Mouse (Mus musculus): Measurements from ENCODE around the gene Sowahb.
"Not testable (repeated sequence)": the region's sequence is repeated elsewhere in the genome, so short reads cannot be mapped to it uniquely, and the experiment has no call there.

Gene Sowahb

DNA sequence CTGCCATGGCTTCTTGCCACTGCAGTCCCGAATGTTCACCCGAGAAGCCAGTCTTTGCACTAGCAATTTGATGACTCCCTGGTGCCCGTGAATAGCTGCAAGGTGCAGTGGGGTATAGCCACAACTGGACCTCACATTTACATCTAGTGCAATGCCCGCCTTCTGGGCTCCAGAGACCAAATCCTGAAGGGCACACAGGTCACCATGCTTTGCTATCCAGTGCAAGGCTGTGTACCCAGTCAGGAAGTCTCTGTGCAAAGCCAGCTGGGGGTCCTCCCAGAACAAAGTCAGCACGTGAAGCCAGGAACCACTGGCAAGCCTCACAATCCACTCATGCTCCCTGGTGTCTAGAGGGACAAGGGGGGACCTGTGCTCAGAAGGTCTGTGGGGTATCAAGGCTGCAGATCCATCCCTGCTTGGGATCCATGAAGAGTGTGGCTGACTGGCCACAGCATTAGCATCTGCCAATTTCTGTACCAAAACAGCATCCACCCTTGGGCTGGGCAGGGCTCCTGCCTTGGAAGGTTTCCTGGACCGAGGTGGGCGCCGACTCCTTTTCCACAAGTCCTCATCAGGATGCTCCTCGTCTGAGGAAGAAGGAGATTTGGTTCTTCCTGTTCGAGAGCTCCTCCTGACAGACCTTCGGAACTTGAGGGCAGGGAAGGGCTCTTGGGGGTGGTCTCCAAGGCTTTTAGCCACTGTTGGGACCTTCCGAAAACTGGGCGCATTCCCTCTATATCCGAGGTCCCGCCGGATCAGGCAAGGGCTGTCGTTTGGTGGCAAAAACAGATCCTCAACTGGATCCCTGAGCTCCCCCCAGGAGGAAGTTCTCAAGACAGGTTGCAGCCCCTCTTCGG, 1.8 kb downstream of the Sowahb start:
- DNase-seq (ENCODE audit: low spot score), result no peak

DNA sequence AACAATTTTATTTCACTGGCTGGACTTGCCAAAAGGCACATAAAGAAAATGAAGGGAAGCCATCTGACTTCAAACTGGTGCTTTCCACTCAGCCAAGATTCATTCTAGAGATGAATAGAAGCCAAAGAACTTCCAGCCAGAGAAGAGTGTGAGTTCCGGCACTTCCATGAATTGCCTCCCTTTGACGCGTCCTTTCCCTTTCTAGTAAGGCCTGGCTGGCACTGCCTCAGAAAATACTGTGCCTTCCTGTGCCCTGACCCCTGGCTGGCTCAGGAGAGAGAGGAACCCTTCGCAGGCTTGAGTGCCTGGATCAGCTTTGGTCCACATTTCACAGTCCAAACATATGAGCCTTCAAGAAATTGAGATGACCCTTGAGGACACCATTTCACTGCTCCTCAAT, 2.8 kb downstream of the Sowahb start:
- DNase-seq (ENCODE audit: low spot score), result no peak

DNA sequence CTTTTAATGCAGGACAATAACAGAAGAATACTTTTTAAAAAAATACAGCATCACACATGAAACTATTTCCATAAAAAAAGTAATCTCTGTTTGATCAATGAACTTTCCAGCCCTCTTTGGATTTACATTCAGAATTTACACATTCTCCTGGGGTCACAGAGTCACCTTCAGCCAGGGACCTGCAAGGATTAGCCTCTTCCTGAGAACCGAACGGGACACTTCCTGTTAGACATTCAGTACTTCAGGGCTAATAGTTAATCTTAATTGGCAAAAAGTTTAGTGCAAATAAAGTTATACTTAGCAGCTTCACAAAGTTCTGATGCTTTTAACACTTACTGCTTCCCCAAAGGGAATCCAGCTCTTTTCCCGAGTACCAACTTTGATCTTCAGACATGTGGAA, 3.5 kb downstream of the Sowahb start:
- DNase-seq (ENCODE audit: low spot score), result no peak

DNA sequence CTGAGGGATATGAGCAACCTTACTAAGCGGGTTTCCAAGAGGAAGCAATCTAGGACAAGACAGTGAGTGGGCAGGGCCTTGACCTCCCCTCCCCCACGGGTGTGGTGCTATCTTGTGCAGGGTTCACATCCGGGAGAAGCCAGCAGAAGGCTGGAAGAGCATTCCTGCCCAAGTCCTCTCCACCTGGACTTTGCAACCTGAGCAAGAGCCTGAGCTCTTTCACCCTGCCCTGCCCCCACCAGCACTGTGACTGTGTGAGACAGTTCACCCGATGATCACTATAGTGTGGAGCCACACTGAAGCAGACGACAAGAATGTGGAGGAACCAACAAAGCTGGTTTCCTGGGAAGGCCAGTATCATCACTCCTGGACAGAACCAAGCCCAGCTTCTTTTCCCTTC, 4.7 kb downstream of the Sowahb start:
- DNase-seq (ENCODE audit: low spot score), result no peak

DNA sequence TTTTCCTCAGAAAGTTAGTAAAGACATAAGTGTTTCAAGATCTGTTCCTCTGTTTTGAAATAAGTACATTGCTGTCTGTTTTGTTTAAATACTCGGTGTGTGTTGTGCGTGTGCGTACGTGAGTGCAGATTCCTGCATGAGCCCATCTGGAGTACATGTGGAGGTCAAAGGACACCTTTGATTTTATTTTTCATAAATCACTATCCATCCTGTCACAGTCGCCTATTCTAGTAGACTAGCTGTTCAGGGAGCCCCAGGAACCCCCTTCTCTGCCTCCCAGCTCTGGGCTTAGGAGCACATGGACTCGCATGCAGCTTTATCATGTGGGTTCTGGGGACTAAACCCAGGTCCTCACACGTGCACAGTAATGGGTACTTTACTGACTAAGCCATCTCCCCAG, 8.6 kb downstream of the Sowahb start:
- no peak for DNase-seq (ENCODE audit: low spot score)

DNA sequence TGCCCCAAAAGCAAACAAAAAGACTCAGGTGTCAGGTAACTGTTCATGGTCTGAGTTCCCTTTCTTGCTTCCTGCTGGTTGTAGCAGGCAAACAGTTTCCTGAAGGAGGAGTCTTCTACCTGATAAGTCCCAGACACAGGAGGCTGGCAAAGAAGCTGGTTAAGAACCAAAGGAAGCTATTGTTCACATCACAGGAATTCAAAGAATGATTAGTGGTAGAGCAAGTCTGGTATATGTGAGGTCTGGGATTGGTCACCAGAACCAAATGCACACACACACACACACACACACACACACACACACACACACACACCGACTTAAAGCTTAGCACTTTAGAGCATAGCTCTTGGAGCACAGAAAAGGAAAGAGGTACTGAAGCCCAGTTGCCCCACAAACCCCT, 9.5 kb downstream of the Sowahb start:
- DNase-seq (ENCODE audit: low spot score), result no peak

DNA sequence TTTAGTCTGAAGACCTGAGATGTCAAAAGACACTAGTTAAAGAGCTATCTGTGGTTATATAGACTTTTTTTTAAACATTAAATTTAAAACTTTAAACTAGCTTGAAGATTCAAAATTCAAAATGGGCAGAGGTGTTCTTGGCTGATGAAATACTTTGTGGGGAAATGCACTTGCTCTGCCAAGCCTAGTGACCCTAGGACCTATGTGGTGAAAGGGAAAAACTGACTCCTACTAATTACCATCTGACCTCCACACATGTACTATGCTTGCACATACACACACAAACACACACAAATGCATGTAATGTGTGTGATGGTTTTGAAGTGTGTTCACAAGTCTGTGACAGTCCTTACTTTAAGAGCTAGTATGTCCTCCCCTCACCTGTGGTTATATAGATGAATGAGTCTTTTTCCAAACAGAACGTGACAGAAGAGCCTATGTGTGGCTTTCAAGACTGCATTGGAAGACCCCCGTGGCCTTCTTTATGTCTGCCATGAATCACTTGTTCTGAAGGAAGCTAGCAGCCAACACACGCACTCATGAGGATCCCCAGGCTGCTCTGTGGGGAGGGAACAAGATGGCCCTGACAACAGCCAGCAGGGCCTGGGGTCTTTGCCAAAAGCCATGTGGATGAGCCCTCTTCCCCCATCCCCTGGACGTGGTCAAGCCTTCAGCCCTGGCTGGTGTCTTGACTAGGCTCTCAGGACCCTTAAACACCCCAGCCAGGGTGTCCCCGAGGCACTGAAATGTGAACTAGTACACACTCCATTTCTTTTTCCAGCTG, 11.5 kb downstream of the Sowahb start:
- DNase-seq (ENCODE audit: low spot score), result no peak

DNA sequence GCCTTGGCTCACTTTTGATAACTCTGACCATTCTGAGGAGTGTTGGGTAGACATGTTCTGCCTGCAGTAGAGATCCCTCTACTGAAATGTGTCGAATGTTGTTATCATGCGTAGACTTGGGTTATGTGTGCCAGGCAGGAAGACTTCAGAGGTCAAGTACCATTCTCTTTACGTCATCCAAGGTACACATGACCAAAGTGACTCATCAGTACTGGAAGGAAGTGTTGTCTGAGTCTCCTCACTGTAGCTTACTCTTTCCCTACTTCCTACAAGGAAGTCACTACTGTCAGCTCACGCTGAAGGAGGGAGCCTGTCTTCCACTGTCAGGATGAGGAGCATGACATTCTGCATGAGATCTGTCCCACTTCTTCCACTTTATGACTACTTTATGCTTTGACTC, 12.2 kb downstream of the Sowahb start:
- DNase-seq (ENCODE audit: low spot score), result no peak

DNA sequence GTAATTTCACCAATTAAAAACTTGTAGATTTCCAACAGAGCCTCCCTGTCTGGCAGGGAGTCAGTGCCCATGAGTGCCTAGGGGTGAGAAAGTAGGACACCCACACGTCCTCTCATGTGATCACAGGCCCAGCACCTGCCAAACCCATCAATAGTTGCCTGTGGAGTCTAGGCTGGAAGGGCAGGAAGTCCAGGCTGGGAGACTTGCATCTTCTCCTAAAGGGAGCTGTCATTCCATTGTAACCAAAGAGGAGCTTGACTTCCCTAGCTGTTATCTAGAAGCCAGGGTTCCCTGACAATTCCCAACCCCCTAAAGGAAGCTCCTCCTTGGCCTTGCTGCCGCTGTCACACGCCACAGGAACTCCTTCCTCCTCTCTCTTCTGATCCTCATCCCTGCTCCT, 14.0 kb downstream of the Sowahb start:
- no peak for DNase-seq (ENCODE audit: low spot score)

DNA sequence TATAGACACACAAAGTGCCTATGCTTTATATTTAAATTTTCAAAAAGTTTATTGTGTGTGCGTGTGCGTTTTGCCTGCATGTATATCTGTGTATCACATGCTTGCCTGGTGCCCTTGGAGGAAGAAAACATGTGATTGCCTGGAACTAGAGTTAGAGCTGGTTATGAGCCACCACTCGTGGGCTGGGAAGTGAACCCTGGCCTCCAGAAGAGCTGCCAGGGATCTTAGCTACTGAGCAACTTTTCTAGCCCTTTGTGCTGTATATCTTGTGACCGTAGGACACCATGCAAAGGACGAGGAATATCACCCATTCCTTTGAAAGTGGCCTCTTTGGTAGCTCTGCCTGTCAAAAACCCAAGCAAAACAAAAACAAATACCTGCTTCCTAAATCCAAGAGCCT, 14.4 kb downstream of the Sowahb start:
- DNase-seq (ENCODE audit: low spot score), result no peak

DNA sequence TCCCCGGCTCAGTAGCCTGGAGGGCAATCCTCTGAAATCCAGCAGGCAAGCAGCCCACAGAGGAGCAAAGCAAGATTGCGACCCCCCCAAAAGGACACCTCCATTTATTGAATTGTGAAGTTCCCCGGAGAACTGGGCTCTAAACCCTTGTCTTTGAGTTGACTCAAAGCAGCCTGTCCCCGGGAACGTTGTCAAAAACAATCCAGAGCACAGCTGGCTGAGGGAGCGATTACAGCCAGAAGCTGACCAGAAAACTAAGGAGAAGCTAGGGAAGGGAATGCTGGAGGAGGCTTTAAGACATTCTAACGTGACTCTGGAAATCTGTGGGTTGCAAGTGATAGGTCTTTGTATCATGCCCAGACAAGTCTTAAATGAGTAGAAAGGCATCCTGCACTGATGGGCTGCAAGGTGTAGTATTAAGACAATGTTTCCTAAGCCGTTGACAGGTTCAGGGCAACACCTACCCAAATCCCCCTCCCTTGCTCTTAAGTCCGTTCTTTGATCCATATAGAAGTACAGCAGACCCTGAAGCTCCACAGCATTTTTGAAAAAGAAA, 17.6 kb downstream of the Sowahb start:
- DNase-seq (ENCODE audit: low spot score), result no peak

DNA sequence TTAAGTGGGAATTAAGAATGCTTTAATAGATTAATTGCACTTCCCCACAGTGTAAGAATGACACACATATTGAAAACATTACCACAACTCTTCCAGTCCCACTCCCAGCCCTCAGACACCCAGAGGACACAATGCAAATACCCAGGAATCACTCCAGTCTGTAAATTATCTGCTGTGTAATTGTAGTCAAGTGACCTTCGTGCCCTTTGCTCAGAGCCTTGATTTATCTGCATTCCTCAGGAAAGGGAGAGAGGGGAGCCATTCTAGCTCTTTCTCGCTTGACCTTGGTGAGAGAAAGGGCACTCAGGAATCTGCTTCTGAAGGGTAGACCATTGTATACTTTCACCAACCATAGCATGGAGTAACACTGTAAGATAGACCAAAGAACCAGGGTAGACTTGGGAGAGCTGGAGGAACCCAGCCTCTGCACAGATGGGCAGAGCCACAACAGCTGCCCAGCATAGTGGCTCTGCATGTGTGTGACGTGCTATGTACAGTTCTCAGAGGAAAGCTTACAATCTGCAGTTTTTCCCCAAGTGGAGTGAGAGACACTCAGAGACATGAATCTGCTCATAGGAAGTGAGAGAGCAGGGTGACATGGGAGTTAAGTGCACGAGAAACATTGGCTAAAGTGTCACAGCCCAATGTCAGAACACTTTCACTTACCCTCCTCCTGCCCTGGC, 18.2 kb downstream of the Sowahb start:
- no peak for DNase-seq (ENCODE audit: low spot score)

DNA sequence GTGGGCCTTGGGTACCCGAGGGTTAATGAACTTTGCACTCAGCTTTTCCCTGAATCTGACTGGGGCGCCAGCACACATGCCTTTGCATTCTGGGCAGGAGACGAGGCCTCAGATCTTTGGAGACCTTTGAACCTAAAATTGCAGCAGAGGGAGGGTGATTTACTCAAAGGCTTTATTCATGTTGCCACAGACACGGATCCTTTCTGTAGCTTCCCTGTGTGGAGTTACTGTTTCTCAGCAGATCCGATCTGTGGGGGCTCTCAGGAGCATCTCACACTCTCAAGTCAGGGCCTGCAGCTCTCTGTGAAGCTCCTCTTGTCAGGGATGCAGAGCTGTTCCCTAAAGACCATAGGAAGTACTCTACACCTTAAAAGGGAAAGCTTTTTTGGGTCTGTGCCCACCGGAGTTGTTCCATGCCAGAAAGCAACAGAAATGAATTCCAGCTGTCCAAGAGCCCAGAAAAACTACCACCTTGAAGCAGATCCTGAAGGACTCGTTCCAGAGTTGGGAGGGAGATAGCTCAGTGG, 20.0 kb downstream of the Sowahb start:
- no peak for DNase-seq (ENCODE audit: low spot score)

DNA sequence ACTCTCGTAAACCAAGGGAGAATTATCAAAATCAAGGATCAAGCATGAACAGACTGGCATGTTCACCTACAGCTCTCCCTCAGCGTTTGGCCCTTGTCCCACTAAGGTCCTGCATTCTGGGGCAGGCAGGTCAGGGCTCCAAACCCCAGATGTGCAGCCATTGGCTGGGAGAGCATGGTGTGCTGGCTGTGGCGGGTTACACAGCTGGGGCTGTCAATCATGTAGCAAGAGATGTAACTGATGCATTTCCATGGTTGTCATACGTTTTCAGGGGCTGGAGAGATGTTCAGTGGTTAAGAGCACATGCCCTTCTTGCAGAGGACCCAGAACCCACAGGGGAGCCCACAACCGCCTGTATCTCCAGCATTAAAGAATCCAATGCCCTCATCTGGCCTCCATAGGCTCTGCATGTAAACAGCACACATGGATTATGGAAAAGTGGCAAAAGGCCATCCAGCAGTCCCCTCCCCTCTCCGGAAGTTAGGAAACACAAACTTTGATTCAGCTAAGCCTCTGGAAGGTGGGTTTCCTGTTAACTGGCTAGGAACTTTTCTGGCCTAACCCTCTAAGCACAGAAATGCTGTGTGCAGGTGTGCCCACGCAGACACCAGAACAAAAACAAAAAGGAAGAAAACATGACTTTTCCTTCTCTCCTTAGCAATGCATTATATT, 22.6 kb downstream of the Sowahb start:
- DNase-seq (ENCODE audit: low spot score), result no peak

DNA sequence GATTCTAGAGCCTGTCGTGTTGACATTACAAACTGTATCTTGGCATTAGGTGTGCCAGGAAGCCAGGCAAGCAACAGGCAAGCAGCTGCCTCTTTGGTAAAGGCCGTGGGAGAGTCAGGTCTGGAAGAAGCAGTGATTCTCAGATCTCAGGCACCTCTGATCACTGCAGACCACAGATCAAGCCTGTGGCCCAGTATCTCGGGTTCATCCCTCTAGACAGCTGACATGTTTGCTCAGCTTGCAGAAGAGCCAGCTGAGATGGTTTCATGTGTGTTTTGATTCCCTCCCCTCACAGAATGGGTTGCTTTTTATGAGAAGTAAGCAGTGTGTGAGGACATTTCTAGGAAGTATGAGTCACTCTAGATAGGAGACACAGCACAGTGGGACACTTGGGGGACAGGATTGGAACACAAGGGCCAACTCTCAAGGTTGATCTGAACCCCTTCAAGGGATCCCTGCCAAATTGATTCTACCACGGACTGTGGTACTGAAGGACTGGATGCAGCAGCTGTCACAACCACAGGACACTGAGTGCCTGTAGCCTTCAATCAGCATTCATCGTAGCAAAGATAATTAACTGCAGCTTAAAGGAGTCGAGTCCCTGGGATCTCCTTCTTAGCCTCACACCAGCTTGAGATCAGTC, 24.7 kb downstream of the Sowahb start:
- DNase-seq (ENCODE audit: low spot score), result no peak

DNA sequence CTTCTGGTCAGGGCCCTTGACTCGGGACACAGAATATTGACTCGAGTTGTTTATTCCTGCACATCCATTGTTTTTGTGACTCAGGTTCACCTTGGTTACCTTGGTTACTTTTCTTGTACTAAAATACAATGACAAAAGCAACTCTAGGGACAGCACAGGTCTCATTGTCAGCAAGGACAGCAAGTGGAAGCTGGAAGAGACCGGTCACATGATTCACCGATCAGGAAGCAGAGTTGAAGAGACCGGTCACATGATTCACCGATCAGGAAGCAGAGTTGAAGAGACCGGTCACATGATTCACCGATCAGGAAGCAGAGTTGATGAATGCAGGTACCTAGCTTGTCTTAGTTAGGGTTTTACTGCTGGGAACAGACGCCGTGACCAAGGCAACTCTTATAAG, 25.6 kb downstream of the Sowahb start:
- DNase-seq (ENCODE audit: low spot score), result not testable (repeated sequence)

DNA sequence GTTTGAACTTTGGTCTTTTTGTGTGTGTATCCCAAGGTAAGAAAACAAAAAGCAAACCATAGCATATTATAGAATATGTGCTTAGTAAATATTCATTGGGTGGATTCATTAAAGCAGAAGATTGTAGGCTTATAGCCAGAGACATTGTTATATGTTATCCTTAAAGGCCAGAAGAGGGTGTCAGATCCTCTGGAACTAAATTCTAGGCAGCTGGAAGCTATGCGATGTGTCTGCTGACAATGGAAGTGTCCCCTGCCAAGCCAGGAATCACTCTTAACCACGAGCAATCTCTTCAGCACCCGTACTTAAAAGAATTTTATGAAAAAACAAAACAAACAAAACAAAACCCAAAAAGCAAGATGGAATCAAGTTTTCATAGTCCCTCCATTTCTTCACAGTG, 27.1 kb downstream of the Sowahb start:
- no peak for DNase-seq (ENCODE audit: low spot score)

DNA sequence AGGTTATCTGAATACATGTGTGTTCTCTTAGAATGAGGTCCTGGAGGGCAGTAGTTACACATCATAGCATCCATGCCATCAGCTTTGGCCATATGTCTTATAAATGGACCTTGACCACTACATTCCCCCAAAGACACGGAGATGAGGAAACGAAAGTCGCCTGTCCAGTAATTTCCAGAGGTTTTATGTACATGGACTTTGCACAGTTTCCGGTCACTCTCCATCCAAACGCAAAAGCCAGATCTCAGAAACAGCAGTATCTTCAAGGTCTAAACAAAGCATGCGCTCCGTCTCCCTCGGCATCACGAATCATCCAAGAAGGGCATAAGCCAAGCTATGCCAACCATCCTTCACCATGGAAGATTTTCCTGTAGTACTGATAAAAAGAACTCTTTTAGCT, 36.6 kb downstream of the Sowahb start:
- no peak for DNase-seq (ENCODE audit: low spot score)

DNA sequence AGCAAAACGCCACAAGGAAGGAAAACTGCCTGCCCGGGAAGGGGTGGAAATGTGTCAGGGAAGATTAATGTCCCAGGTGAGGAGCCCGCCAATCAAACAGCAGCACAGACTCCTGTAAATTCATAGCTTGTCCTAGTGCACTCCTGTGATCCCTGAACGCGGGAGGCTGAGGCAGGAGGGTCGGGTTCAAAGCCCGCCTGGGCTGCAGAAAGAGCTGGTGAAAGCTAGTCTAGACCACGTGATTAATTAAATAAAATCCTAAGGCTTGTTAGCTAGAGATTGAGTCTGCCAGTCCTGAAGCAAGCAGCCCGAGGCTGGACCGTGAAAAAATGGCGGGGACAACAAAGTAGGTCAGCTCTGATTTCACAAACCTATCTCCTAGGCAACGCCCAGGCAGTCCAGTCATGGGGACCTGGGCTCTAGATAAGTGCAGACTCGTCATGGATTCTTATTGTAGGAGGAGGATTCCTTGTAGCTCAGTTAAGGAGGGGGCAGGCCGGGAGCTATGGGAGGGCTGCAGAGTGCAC, 38.9 kb downstream of the Sowahb start:
- DNase-seq (ENCODE audit: low spot score), result no peak

DNA sequence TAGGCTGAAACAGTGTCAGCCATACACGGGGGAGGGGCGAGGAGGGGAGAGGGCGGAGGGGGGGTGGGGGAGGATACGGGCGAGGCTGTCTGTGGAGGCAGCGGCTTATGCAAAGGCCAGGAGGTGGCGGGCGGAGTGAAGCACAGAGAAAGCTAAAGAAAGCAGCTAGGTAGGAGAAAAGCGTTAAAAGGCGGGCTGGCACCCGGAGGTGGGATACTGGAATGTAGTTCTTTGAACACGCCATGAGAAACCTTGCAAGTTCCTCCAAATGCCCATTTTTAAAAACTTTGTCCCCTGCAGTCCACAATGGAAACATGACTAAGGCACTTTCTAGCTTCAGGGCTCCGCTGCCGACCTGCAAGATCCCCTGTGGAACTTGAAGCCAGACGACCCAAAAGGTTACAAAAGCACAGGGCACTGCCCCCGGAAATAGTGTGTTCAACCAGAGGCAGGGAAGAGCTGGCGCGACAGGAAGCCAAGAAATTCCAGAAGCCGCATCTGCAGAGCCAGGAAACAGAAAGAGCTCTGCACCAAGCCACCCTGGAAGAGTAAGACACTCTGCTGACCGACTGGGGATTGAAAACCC, 39.5 kb downstream of the Sowahb start:
- DNase-seq (ENCODE audit: low spot score), result no peak

DNA sequence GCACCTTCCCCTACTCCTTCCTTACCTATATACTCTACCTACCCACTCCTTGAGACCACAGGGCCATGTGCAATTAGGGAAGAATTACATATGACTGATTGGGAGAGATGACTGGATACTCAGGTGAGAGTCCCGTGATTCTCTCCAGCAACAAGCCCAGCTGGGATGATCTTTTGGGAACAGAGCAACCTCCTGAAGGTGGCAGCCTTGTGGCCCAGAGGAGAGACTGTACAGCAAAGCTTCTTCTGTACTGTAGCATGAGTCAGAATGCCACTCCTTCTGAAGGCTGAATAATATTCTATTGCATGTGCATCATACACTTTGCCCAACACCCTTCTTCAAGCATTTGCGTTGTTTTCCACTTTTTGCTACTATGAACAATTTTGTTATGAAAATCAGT, 42.2 kb downstream of the Sowahb start:
- DNase-seq (ENCODE audit: low spot score), result no peak
